Mouse (Mus musculus) kidney, adult 2 months (tissue): Measurements from ENCODE around the gene Hist1h1b. TPM values are rescaled to one million over a fixed set of nuclear protein-coding genes. Genes with fewer than 3 reads are reported as not detected.
A peak's percentile ranks its signal among the peaks of the same experiment; 100 is the strongest.
"Not testable (repeated sequence)": the region's sequence is repeated elsewhere in the genome, so short reads cannot be mapped to it uniquely, and the experiment has no call there.

Experiments used
- DNase-seq: peaks from one replicate; pipeline ENCODE4 v3.0.0; 2021
- H3K27ac ChIP-seq: fragments of 200-500 bp; 2 replicates; pipeline ENCODE4 v1.5.1; 2012; ENCODE audit warnings: low read depth, low read length, control low read depth, inconsistent platforms; ENCODE audit not compliant: insufficient read depth
- H3K27me3 ChIP-seq: fragments of 200-500 bp; replicated peaks from 2 replicates; pipeline ENCODE4 v1.6.1; 2012; ENCODE audit warnings: mild to moderate bottlenecking, moderate library complexity, low read length, inconsistent platforms; ENCODE audit not compliant: control insufficient read depth, insufficient read depth
- H3K36me3 ChIP-seq: fragments of 200-500 bp; 2 replicates; pipeline ENCODE4 v1.6.1; 2012; ENCODE audit warnings: mild to moderate bottlenecking, moderate library complexity, low read length, inconsistent platforms; ENCODE audit not compliant: control insufficient read depth, insufficient read depth
- H3K4me1 ChIP-seq: fragments of 200-500 bp; 2 replicates; pipeline ENCODE4 v1.6.1; 2011; ENCODE audit warnings: low read length; ENCODE audit not compliant: control insufficient read depth, insufficient read depth
- H3K4me3 ChIP-seq: fragments of 200-500 bp; 2 replicates; pipeline ENCODE4 v1.5.1; 2011; ENCODE audit warnings: mild to moderate bottlenecking, low read depth, low read length, control low read depth; ENCODE audit not compliant: insufficient read depth
- CTCF ChIP-seq: fragments of 200-500 bp; conservative IDR thresholded peaks from 2 replicates; pipeline ENCODE4 v1.5.1; 2011; ENCODE audit warnings: low read depth, mild to moderate bottlenecking, control low read depth, low read length, moderate library complexity, mixed read lengths; ENCODE audit not compliant: insufficient read depth, insufficient read length
- POLR2A ChIP-seq: fragments of 200-500 bp; IDR thresholded peaks from one replicate; pipeline ENCODE4 v1.6.1; 2011; ENCODE audit warnings: low read depth, low read length, control low read depth
- WGBS: fragments of 180-500 bp; shearing (Covaris S2); methylation state at CpG from one replicate; pipeline ENCODE4 v1.1.7; 2018; 5-methylcytosine and 5-hydroxymethylcytosine counted together
- polyA plus RNA-seq: library from polyadenylated mRNA; depleted of rRNA; stranded (reverse); fragments of >200 nt; gene quantifications from 2 replicates; pipeline ENCODE4 v1.2.3, GENCODE M21; 2012; rRNA removed

The Hist1h1b gene
- 0.14 TPM in 1 of 2 replicates, not detected in the other for polyA plus RNA-seq

DNA sequence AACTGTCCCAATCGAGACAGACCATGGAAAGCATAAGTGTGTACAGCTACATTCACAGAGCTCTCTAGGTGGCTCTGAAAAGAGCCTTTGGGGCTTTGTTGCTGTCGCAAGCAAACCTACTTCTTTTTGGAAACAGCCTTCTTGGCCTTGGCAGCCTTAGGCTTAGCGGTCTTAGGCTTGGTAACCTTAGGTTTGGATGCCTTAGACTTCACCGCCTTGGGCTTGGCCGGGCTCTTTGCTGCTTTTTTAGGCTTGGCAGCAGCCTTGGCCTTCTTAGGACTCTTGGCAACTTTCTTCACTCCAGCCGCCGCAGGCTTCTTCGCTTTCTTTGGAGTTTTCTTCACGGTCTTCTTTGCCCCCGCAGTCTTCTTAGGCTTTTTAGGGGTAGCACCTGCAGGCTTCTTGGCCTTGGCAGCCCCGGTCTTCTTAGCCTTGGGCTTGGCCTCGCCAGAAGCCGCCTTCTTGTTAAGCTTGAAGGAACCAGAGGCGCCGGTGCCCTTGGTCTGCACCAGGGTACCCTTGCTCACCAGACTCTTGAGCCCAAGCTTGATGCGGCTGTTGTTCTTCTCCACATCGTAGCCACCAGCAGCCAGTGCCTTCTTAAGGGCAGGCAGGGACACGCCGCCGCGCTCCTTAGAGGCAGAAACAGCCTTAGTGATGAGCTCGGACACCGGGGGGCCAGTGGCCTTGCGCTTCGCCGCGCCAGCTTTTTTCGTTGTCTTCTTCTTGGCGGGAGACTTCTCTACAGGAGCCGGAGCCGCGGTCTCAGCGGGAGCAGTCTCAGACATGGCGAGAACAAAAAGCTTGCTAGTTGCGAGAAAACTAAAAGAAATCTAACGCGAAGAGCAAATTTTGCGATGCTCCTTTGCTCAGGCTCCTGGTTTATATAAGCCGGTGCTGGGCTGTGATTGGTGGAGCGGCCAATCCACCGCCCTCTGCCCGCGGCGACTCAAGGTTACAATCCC, at the start of gene Hist1h1b:
Gene Hist1h1b, minus strand, starts transcription at position 859 of the 965 bp plus-strand sequence.
- peak; percentile 32 for DNase-seq
- Histone ChIP-seq H3K36me3 (no peaks in the 10 kb centered on the region), H3K27ac (no peak within 1 kb of the TSS), H3K27me3 (no peaks in the 10 kb centered on the region; the same call in none of the 2 replicates), H3K4me1 (no peaks in the 10 kb centered on the region; the same call in 1 of the 2 replicates), H3K4me3 (peak within 1 kb of the TSS; percentile 58)
- TF ChIP-seq POLR2A (no peak), CTCF (no peak)
- 1% methylated on average over 44 of the region's 44 CpGs for WGBS

DNA sequence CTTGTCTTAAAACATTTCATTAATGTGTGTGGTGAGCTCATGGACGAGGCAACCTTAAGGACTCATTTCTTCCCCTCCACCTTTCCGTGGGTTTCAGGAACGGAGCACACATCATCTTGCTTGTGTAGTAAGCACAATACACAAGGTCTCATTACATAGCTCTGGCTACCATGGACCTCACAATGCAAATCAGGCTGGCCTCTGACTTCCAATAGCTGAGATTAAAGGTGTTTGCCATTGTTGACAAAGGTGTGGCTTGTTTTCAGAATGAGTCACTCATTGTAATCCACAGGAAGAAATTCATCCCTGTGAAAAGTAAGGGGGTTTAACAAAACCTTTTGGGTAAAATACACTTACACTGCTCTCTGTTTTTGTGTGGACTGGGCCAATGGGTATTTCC, 48.1 kb upstream of the Hist1h1b start:
- 90% methylated on average over 3 of the region's 3 CpGs for WGBS
- no peak overlapping the region for H3K27ac ChIP-seq
- TF ChIP-seq CTCF: no peak
- TF ChIP-seq POLR2A: no peak

DNA sequence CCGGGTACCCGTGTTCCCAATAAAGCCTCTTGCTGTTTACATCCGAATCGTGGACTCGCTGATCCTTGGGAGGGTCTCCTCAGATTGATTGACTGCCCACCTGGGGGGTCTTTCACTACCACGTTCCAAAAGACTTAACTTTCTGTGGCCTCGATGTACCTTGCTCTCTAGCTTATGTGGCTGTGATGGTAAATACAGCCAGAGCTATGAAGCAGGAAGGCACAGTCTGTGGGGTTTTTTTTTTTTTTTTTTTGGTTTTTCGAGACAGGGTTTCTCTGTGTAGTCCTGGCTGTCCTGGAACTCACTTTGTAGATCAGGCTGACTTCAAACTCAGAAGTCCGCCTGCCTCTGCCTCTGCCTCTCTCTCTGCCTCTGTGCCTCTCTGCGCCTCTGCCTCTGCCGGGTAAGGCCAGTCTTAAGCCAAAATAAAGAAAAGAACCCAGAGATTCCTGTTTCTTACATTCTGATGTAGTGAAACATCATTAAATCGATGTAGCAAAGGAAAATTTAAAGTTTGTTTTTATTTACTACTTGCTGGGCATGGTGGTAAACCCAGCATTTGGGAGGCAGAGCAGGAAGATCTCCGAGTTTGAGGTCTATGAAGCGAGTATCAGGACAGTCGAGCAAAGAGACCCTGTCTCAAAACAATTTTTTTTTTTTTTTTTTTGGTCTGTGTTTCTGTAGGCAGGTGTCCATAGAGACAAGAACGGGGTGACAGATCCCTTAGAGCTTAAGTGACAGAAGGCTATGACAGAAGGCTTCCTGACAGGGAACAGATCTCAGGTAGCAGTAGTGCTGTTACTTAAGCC, 39.9 kb upstream of the Hist1h1b start:
- 80% methylated on average over 7 of the region's 16 CpGs for WGBS
- H3K27ac ChIP-seq, H3K36me3 ChIP-seq, H3K4me3 ChIP-seq, DNase-seq, H3K4me1 ChIP-seq, H3K27me3 ChIP-seq: not testable (repeated sequence)

More for the DNA sequence above, 48.1 kb upstream of the Hist1h1b start:
- Histone ChIP-seq H3K27me3 (no peaks in the 10 kb centered on the region), H3K4me1 (no peaks in the 10 kb centered on the region), H3K36me3 (no peaks in the 10 kb centered on the region), H3K4me3 (no peak overlapping the region)
- no peak for DNase-seq

DNA sequence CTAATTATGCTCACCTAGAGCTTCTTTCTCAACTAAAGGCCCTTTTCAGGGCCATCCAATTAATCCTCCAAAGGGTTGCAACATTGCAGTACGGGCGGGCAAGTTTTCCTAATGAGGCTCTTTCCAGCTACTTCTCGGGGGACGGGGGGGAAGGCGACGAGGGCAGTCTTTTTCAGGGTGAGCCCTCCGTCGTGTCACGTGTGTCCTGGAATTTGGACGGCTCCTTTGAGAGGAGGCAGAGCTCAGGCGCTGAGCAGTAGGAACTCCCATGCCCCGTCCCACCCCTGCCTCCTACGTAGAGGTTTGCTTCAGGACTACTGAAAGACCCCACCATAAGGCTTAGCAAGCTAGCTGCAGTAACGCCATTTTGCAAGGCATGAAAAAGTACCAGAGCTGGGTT, 31.7 kb upstream of the Hist1h1b start:
- not testable (repeated sequence) for H3K36me3 ChIP-seq, H3K4me1 ChIP-seq, H3K4me3 ChIP-seq, DNase-seq, H3K27ac ChIP-seq, H3K27me3 ChIP-seq
- WGBS: under 1% methylated on average over 14 of the region's 14 CpGs

DNA sequence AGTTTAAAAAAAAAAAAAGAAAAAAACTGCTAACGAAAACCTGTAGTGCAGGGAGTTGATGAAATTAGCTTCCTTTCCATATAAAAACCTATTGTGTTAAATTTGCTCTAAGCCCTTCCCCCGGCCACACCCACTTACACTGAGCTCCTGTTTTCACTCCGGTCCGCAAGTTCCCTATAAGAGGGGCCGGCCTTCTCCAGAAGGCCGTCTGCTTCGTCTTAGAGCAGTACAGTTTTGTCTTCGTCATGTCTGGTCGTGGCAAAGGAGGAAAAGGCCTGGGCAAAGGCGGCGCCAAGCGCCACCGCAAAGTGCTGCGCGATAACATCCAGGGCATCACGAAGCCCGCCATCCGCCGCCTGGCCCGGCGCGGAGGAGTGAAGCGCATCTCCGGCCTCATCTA, 31.1 kb upstream of the Hist1h1b start, which contains the start of gene Hist1h4m:
Gene Hist1h4m, plus strand, starts transcription at position 208 of the 400 bp plus-strand sequence.
- no CpG with 5 or more reads among the region's 24 CpGs for WGBS
- not testable (repeated sequence) for H3K4me1 ChIP-seq, H3K27ac ChIP-seq, H3K36me3 ChIP-seq, H3K4me3 ChIP-seq, H3K27me3 ChIP-seq
- DNase-seq: peak; percentile 43

DNA sequence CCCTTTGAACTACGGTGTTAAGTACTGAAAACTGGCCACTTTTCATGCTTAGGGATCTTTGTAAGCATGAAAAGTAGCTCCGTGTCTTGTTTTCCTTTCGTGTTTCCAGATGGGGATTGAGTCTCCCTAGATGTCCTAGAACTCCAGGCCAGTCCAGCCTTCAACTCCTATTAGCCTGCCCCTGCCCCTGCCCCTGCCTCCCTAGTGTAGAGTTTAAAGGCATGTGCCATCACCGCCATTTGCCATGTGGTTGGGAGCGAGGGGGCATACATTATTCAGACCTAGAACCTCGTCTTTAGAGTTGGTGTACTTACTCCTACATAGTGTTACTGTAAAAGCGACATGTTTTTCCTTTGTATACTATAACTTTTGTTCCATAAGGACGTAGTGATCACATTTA, 30.6 kb upstream of the Hist1h1b start:
- H3K4me3 ChIP-seq, H3K36me3 ChIP-seq, H3K27ac ChIP-seq, H3K4me1 ChIP-seq, DNase-seq, H3K27me3 ChIP-seq: not testable (repeated sequence)
- no CpG with 5 or more reads among the region's 8 CpGs for WGBS

DNA sequence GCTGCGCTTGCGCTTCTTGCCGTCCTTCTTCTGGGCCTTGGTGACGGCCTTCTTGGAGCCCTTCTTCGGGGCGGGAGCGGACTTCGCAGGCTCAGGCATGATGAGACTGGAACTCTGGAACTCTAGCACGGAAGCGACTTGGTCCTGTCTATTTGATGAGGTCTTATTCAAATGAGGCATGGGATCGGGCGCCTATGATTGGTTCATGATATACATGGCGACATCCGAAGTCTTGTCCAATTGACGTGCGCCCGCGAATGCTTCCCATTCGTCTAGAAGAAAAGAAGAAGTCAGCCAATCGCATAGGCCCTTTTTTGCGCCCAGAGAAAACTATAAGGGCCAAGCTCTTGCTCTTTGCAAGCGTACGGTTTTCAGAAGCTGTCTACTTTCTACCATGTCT, 29.6 kb upstream of the Hist1h1b start, which contains the start of the genes Hist1h2bq and Hist1h2ao:
Gene Hist1h2bq, minus strand, starts transcription at position 125 of the 400 bp plus-strand sequence.
Gene Hist1h2ao, plus strand, starts transcription at position 393 of the 400 bp plus-strand sequence.
- H3K4me3 ChIP-seq: not testable (repeated sequence)

DNA sequence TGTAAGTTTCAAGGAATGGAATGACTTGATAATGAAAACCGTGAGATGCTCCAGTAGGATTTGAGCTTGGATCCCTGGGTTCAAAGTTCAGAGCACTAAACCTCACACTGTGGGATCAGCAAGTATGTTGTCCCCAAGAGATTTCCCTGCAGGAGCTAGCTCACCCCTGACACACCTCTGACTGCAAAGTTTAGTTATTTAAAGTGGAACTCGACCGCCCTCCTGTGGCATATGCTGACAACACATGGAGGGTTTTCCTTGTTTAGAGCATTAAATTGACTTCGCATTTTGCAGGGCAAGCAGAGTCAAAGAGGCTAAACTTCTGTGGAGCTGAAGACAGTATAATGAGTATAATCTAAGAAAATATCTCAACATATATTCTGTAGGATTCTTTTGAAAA, 22.6 kb upstream of the Hist1h1b start:
- DNase-seq, H3K36me3 ChIP-seq, H3K4me1 ChIP-seq, H3K27me3 ChIP-seq, H3K27ac ChIP-seq, H3K4me3 ChIP-seq: not testable (repeated sequence)
- WGBS: no CpG with 5 or more reads among the region's 4 CpGs

More for the DNA sequence above, 29.6 kb upstream of the Hist1h1b start, which contains the start of the genes Hist1h2bq and Hist1h2ao:
- not testable (repeated sequence) for H3K27me3 ChIP-seq, H3K36me3 ChIP-seq, DNase-seq, H3K4me1 ChIP-seq, H3K27ac ChIP-seq
- WGBS: no CpG with 5 or more reads among the region's 23 CpGs

DNA sequence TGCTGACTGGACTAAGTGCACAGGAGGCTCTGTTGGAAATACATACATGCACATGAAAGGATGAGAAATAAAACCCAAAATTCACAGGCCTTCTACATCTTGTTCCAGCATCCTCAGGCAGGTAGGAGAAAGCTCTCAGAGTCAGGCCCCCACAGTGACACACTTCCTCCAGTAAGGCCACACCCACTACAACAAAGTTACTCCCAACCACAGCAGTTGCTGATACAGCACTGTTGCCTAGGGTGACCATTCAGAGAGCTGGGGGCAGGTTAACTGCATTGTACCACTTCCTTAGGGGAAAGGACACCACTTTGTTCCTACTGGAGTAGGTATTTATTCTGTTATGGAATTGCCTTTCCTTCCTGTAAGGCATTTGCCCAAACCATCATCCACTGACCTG, 16.7 kb upstream of the Hist1h1b start:
- H3K27ac ChIP-seq, H3K4me3 ChIP-seq, DNase-seq, H3K4me1 ChIP-seq, H3K27me3 ChIP-seq, H3K36me3 ChIP-seq: not testable (repeated sequence)
